Comparison of ENCODE assay signal across 19 mouse cellular contexts in genomic region chr8:61464393-61464792, GRCm38 (mm10).
"Had no signal": no experiment of that assay in that cellular context is flagged by ENCODE, and none has a peak within 500 bp of the region (broad histone marks: within the 10 kb centered on the region; RNA-seq: fewer than 3 reads in every experiment).

No protein-coding gene starts in this region.

- H3K36me3 ChIP-seq: midbrain, embryonic 10.5 days; midbrain, embryonic 12.5 days; neural tube, embryonic 13.5 days; neural tube, embryonic 15.5 days had no signal

- H3K9ac ChIP-seq: lung, embryonic 14.5 days; midbrain, embryonic 12.5 days; neural tube, embryonic 13.5 days; neural tube, embryonic 15.5 days had no signal

- H3K27me3 ChIP-seq: midbrain, embryonic 12.5 days; neural tube, embryonic 13.5 days; neural tube, embryonic 15.5 days had no signal

- DNase-seq: lung, adult 18-20 months; lung, embryonic 14.5 days; lung, postnatal 10 days; lung, postnatal 4 days; midbrain, embryonic 14.5 days; retina, postnatal 1 day; right cerebral cortex, adult 18-20 months; right cerebral cortex, postnatal 25 days; right cerebral cortex, postnatal 4 days; spleen, adult 18-20 months; thymus, adult 18-20 months; thymus, postnatal 14 days; thymus, postnatal 36 days had no signal

- ATAC-seq: midbrain, embryonic 16.5 days had no signal

- H3K9me3 ChIP-seq: midbrain, embryonic 10.5 days; midbrain, embryonic 12.5 days; neural tube, embryonic 13.5 days; neural tube, embryonic 15.5 days had no signal

- H3K27ac ChIP-seq: midbrain, embryonic 10.5 days; midbrain, embryonic 12.5 days; neural tube, embryonic 13.5 days; neural tube, embryonic 15.5 days had no signal

- H3K4me2 ChIP-seq: lung, embryonic 14.5 days; midbrain, embryonic 12.5 days; neural tube, embryonic 13.5 days; neural tube, embryonic 15.5 days had no signal

- H3K4me3 ChIP-seq: midbrain, embryonic 10.5 days; midbrain, embryonic 12.5 days; myocyte; neural tube, embryonic 13.5 days; neural tube, embryonic 15.5 days had no signal
